Mouse (Mus musculus): Measurements from ENCODE around the gene Ttc30b. TPM values are rescaled to one million over a fixed set of nuclear protein-coding genes. Genes with fewer than 3 reads are reported as not detected.

Ttc30b gene
- polyA plus RNA-seq, 1 experiment from 2014 or later = 6.7 TPM

- Histone ChIP-seq H3K36me3 (ENCODE audit: control insufficient read depth, insufficient read depth) (peaks cover 20% of the 10 kb centered on the region), H3K4me1 (replicated peaks; ENCODE audit: control insufficient read depth, insufficient read depth, low read length) (no peaks in the 10 kb centered on the region), H3K27me3 (replicated peaks; ENCODE audit: control insufficient read depth, insufficient read depth, low read length) (no peaks in the 10 kb centered on the region), H3K9me3 (ENCODE audit: control insufficient read depth) (no peaks in the 10 kb centered on the region), H3K27ac (ENCODE audit: low read depth, low read length) (no peak overlapping the region), H3K4me2 (replicated peaks; ENCODE audit: low read depth) (no peak overlapping the region), H3K9ac (ENCODE audit: low read depth, low read length) (no peak overlapping the region), H3K4me3 (ENCODE audit: low read depth, low read length) (no peak overlapping the region)
- no peak for TF ChIP-seq CTCF (IDR thresholded peaks at IDR 0.05; ENCODE audit: low read depth)
- WGBS = 90% methylated on average over 2 of the region's 2 CpGs
- ATAC-seq = no peak
These were observed 9.2 kb downstream of the Ttc30b start for GRCm38 (mm10) chr2:75929141-75929540.

DNA sequence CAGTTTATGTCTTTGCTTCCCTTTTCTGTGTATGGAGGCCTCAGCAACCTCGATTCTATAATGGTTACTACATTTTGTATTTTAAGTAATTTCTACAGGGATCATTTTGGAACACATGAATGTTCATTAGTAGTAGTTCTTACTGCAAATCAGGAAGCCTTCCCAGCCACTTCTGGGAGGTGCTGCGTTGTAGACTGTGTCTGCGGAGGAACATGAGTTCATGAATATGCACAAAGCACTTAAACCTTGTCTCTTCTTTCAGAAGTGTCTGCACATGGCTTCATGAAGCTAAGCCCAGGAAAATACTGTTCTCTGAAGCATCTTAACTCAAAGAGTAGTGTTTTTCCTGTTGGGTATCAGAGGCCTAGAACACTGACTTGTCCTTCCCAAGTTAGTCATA, 10.4 kb downstream of the Ttc30b start:
- WGBS = 98% methylated on average over 3 of the region's 3 CpGs
- no peak for ATAC-seq
- peaks cover 22% of the 10 kb centered on the region for H3K36me3 ChIP-seq (ENCODE audit: control insufficient read depth, insufficient read depth)

GRCm38 (mm10) chr2:75926061-75926460, 12.3 kb downstream of the Ttc30b start:
- Histone ChIP-seq H3K27me3 (replicated peaks; ENCODE audit: control insufficient read depth, insufficient read depth, low read length) (no peaks in the 10 kb centered on the region), H3K36me3 (ENCODE audit: control insufficient read depth, insufficient read depth) (peaks cover 22% of the 10 kb centered on the region), H3K4me1 (replicated peaks; ENCODE audit: control insufficient read depth, insufficient read depth, low read length) (no peaks in the 10 kb centered on the region), H3K27ac (ENCODE audit: low read depth, low read length) (no peak overlapping the region), H3K4me3 (ENCODE audit: low read depth, low read length) (no peak overlapping the region), H3K4me2 (replicated peaks; ENCODE audit: low read depth) (no peak overlapping the region), H3K9me3 (ENCODE audit: control insufficient read depth) (no peaks in the 10 kb centered on the region), H3K9ac (ENCODE audit: low read depth, low read length) (no peak overlapping the region)
- TF ChIP-seq CTCF (IDR thresholded peaks at IDR 0.05; ENCODE audit: low read depth) = 0 out of 2 replicates have a peak, but pooled peaks have one; percentile 11
- 87% methylated on average over 5 of the region's 5 CpGs for WGBS
- ATAC-seq = no peak

More for the DNA sequence above, 10.4 kb downstream of the Ttc30b start:
- Histone ChIP-seq H3K9me3 (ENCODE audit: control insufficient read depth) (no peaks in the 10 kb centered on the region), H3K4me3 (ENCODE audit: low read depth, low read length) (no peak overlapping the region), H3K4me1 (replicated peaks; ENCODE audit: control insufficient read depth, insufficient read depth, low read length) (no peaks in the 10 kb centered on the region), H3K4me2 (replicated peaks; ENCODE audit: low read depth) (no peak overlapping the region), H3K9ac (ENCODE audit: low read depth, low read length) (no peak overlapping the region), H3K27me3 (replicated peaks; ENCODE audit: control insufficient read depth, insufficient read depth, low read length) (no peaks in the 10 kb centered on the region), H3K27ac (ENCODE audit: low read depth, low read length) (no peak overlapping the region)
- TF ChIP-seq CTCF (IDR thresholded peaks at IDR 0.05; ENCODE audit: low read depth) = no peak

DNA sequence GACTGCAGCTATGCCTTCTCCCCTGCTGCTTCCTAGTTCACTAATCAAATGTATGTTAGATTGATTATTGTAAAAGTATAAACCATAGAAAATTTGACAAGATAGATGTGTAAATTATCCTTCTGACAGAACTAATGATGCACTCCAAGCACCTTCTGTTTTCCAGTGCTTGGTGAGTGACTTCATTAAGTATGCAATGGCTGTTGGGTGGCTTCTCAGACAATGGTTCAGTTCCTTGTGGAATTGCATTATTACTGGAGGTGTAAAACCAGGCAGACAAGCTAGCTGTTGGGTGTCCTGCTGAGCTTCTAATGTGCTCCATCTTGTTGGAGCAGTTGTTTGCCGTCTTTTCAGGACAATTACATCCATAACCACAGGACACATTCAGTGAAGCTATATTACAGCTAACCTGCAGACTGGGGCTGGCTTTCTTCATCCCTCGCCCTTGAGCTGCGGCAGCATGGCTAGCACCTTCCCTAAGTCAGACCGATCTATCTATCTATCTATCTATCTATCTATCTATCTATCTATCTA, 14.5 kb downstream of the Ttc30b start:
- H3K27me3 ChIP-seq (replicated peaks; ENCODE audit: control insufficient read depth, insufficient read depth, low read length) = no peaks in the 10 kb centered on the region
- no peak overlapping the region for H3K9ac ChIP-seq (ENCODE audit: low read depth, low read length)
- no peak overlapping the region for H3K4me3 ChIP-seq (ENCODE audit: low read depth, low read length)
- no peak overlapping the region for H3K27ac ChIP-seq (ENCODE audit: low read depth, low read length)
- ATAC-seq = no peak
- no peaks in the 10 kb centered on the region for H3K9me3 ChIP-seq (ENCODE audit: control insufficient read depth)
- no peak overlapping the region for H3K4me2 ChIP-seq (replicated peaks; ENCODE audit: low read depth)
- H3K36me3 ChIP-seq (ENCODE audit: control insufficient read depth, insufficient read depth) = peaks cover 17% of the 10 kb centered on the region
- H3K4me1 ChIP-seq (replicated peaks; ENCODE audit: control insufficient read depth, insufficient read depth, low read length) = no peaks in the 10 kb centered on the region
- TF ChIP-seq CTCF (IDR thresholded peaks at IDR 0.05; ENCODE audit: low read depth) = no peak
- WGBS = 93% methylated on average over 4 of the region's 4 CpGs

GRCm38 (mm10) chr2:75915040-75915439, 23.3 kb downstream of the Ttc30b start:
- TF ChIP-seq CTCF (IDR thresholded peaks at IDR 0.05; ENCODE audit: low read depth) = no peak
- WGBS = 94% methylated on average over 3 of the region's 3 CpGs
- no peaks in the 10 kb centered on the region for H3K4me1 ChIP-seq (replicated peaks; ENCODE audit: control insufficient read depth, insufficient read depth, low read length)
- H3K4me3 ChIP-seq (ENCODE audit: low read depth, low read length) = no peak overlapping the region
- H3K9me3 ChIP-seq (ENCODE audit: control insufficient read depth) = no peaks in the 10 kb centered on the region
- H3K36me3 ChIP-seq (ENCODE audit: control insufficient read depth, insufficient read depth) = peaks cover 28% of the 10 kb centered on the region
- no peak overlapping the region for H3K9ac ChIP-seq (ENCODE audit: low read depth, low read length)
- ATAC-seq = no peak
- no peak overlapping the region for H3K4me2 ChIP-seq (replicated peaks; ENCODE audit: low read depth)
- H3K27me3 ChIP-seq (replicated peaks; ENCODE audit: control insufficient read depth, insufficient read depth, low read length) = no peaks in the 10 kb centered on the region
- no peak overlapping the region for H3K27ac ChIP-seq (ENCODE audit: low read depth, low read length)

DNA sequence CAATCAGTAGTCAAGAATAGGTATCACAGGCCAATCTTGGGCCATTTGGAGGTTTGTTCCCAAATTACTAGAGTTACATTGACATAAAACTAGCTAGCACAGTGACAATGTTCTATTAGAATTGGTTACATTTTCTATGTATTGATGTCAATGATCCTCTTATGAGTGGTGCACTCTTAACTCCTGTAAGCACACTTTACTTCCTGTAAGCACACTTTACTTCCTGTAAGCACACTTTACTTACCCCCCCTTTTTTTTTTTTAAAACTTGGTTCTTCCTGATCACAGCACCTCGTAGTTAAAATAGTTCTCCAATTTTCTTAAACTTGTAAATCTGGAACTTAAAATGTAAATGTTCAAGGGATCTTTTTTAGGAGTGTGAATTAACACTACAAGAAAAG, 31.2 kb downstream of the Ttc30b start:
- WGBS = 83% methylated on average over 1 of the region's 1 CpGs
- H3K27me3 ChIP-seq (replicated peaks; ENCODE audit: control insufficient read depth, insufficient read depth, low read length) = no peaks in the 10 kb centered on the region
- H3K36me3 ChIP-seq (ENCODE audit: control insufficient read depth, insufficient read depth) = peaks cover 21% of the 10 kb centered on the region; the same call in 1 of the 2 replicates
- no peak for TF ChIP-seq CTCF (IDR thresholded peaks at IDR 0.05; ENCODE audit: low read depth)
- no peak overlapping the region for H3K9ac ChIP-seq (ENCODE audit: low read depth, low read length)
- no peak overlapping the region for H3K4me3 ChIP-seq (ENCODE audit: low read depth, low read length)
- H3K4me1 ChIP-seq (replicated peaks; ENCODE audit: control insufficient read depth, insufficient read depth, low read length) = no peaks in the 10 kb centered on the region
- H3K27ac ChIP-seq (ENCODE audit: low read depth, low read length) = no peak overlapping the region
- H3K9me3 ChIP-seq (ENCODE audit: control insufficient read depth) = no peaks in the 10 kb centered on the region
- no peak overlapping the region for H3K4me2 ChIP-seq (replicated peaks; ENCODE audit: low read depth)
- ATAC-seq = no peak

DNA sequence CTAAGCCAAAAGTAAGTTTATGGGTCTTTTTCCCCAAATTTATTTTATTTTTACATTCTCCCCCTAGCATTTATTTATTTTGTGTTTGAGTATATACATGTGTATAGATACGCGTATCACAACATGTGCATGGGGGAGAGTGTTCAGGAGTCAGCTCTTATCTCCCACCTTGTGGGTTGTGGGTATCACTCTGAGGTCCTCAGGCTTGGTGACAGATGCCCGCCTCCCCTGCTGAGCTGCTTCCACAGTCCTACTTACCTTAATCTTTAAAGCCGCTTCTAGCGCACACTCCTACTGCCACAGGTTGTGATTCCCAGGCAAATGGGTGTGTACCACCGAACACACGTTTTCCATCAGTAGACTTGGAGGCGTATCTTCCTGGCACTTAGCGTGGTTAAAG, 36.5 kb downstream of the Ttc30b start:
- Histone ChIP-seq H3K4me1 (replicated peaks; ENCODE audit: control insufficient read depth, insufficient read depth, low read length) (no peaks in the 10 kb centered on the region), H3K4me2 (replicated peaks; ENCODE audit: low read depth) (no peak overlapping the region), H3K27me3 (replicated peaks; ENCODE audit: control insufficient read depth, insufficient read depth, low read length) (no peaks in the 10 kb centered on the region), H3K9ac (ENCODE audit: low read depth, low read length) (no peak overlapping the region), H3K9me3 (ENCODE audit: control insufficient read depth) (no peaks in the 10 kb centered on the region), H3K27ac (ENCODE audit: low read depth, low read length) (no peak overlapping the region), H3K4me3 (ENCODE audit: low read depth, low read length) (no peak overlapping the region), H3K36me3 (ENCODE audit: control insufficient read depth, insufficient read depth) (peaks cover 26% of the 10 kb centered on the region)
- 93% methylated on average over 9 of the region's 9 CpGs for WGBS
- TF ChIP-seq CTCF (IDR thresholded peaks at IDR 0.05; ENCODE audit: low read depth) = no peak
- no peak for ATAC-seq
